Mouse (Mus musculus) erythroid progenitor cell, adult 5-6 weeks (primary cell): ENCODE results near the gene Cldn24. TPM values are rescaled to one million over a fixed set of nuclear protein-coding genes. Genes with fewer than 3 reads are reported as not detected.
"Not testable (repeated sequence)": the region's sequence is repeated elsewhere in the genome, so short reads cannot be mapped to it uniquely, and the experiment has no call there.

Experiments
- ATAC-seq: replicated peaks from 2 replicates; pipeline ENCODE4 v1.8.0; 2016; ENCODE audit warnings: moderate number of reproducible peaks, mild to moderate bottlenecking, moderate TSS enrichment, inconsistent platforms; ENCODE audit not compliant: poor library complexity, low FRiP score, severe bottlenecking
- total RNA-seq, 2 experiments: library from RNA; stranded (forward) in 1 of 2; stranded (reverse) in 1 of 2; fragments of 150-400 nt in 1 of 2; fragments of 186-747, 209-891 nt in 1 of 2; gene quantifications; 2 replicates each; pipeline versions ENCODE4 v1.2.3 to v1.2.4; 2015 to 2017; ENCODE audit warnings: low replicate concordance in 2 of 2

Gene Cldn24
- not detected in 2 replicates for total RNA-seq (2015; ENCODE audit: low replicate concordance)
- not detected in 2 replicates for total RNA-seq (2017; ENCODE audit: low replicate concordance)

- no peak for ATAC-seq
Observed at GRCm38 (mm10) chr8:47821843-47822242, at the start of gene Cldn24. TSS of gene Cldn24 (plus strand) at chr8:47822143.

GRCm38 (mm10) chr8:47772986-47773385 lies 49.0 kb upstream of the Cldn24 start:
- no peak for ATAC-seq

GRCm38 (mm10) chr8:47777415-47777814 lies 44.5 kb upstream of the Cldn24 start:
- no peak for ATAC-seq

- no peak for ATAC-seq
Observed at GRCm38 (mm10) chr8:47779589-47779988, 42.4 kb upstream of the Cldn24 start.

GRCm38 (mm10) chr8:47781881-47782280 lies 40.1 kb upstream of the Cldn24 start:
- no peak for ATAC-seq

GRCm38 (mm10) chr8:47783544-47783943 lies 38.4 kb upstream of the Cldn24 start:
- no peak for ATAC-seq

- no peak for ATAC-seq
Observed at GRCm38 (mm10) chr8:47783944-47784343, 38.0 kb upstream of the Cldn24 start.

- no peak for ATAC-seq
Observed at GRCm38 (mm10) chr8:47784436-47784835, 37.5 kb upstream of the Cldn24 start.

GRCm38 (mm10) chr8:47786323-47786722 lies 35.6 kb upstream of the Cldn24 start:
- ATAC-seq = no peak

GRCm38 (mm10) chr8:47787705-47788104 lies 34.2 kb upstream of the Cldn24 start:
- no peak for ATAC-seq

- ATAC-seq = no peak
Observed at GRCm38 (mm10) chr8:47791986-47792385, 30.0 kb upstream of the Cldn24 start.

- no peak for ATAC-seq
Observed at GRCm38 (mm10) chr8:47799438-47799837, 22.5 kb upstream of the Cldn24 start.

GRCm38 (mm10) chr8:47802349-47802748 lies 19.6 kb upstream of the Cldn24 start:
- ATAC-seq = no peak

GRCm38 (mm10) chr8:47804262-47804661 lies 17.7 kb upstream of the Cldn24 start:
- no peak for ATAC-seq

- ATAC-seq = no peak
Observed at GRCm38 (mm10) chr8:47809970-47810665, 11.8 kb upstream of the Cldn24 start.

- no peak for ATAC-seq
Observed at GRCm38 (mm10) chr8:47810666-47811015, 11.3 kb upstream of the Cldn24 start.

GRCm38 (mm10) chr8:47811221-47811620 lies 10.7 kb upstream of the Cldn24 start:
- ATAC-seq = no peak

- ATAC-seq = no peak
Observed at GRCm38 (mm10) chr8:47819034-47819433, 2.9 kb upstream of the Cldn24 start.

GRCm38 (mm10) chr8:47820914-47821772 lies 800 bp upstream of the Cldn24 start:
- ATAC-seq = no peak

- not testable (repeated sequence) for ATAC-seq
Observed at GRCm38 (mm10) chr8:47822541-47822940, 598 bp downstream of the Cldn24 start.

GRCm38 (mm10) chr8:47823777-47824176 lies 1.8 kb downstream of the Cldn24 start:
- no peak for ATAC-seq
